Mouse (Mus musculus) lung, adult 2 months (tissue): ENCODE data around the gene Plxdc2.

Experiments used
- CTCF ChIP-seq: fragments of 200-500 bp; IDR thresholded peaks from 2 replicates; pipeline ENCODE4 v1.5.1; 2011; ENCODE audit warnings: mild to moderate bottlenecking, low read length, control low read depth; ENCODE audit not compliant: insufficient read depth
- POLR2A ChIP-seq: fragments of 200-500 bp; IDR thresholded peaks from 2 replicates; pipeline ENCODE4 v1.6.1; 2011; ENCODE audit warnings: low read depth, mild to moderate bottlenecking, control low read depth, low read length, borderline replicate concordance; ENCODE audit errors: extremely low read depth

- TF ChIP-seq POLR2A (no peak), CTCF (no peak)
Measured at GRCm38 (mm10) chr2:16523427-16523826, 167.3 kb downstream of the Plxdc2 start.
